Mouse (Mus musculus): Measurements from ENCODE around the gene Gstm7.

DNA sequence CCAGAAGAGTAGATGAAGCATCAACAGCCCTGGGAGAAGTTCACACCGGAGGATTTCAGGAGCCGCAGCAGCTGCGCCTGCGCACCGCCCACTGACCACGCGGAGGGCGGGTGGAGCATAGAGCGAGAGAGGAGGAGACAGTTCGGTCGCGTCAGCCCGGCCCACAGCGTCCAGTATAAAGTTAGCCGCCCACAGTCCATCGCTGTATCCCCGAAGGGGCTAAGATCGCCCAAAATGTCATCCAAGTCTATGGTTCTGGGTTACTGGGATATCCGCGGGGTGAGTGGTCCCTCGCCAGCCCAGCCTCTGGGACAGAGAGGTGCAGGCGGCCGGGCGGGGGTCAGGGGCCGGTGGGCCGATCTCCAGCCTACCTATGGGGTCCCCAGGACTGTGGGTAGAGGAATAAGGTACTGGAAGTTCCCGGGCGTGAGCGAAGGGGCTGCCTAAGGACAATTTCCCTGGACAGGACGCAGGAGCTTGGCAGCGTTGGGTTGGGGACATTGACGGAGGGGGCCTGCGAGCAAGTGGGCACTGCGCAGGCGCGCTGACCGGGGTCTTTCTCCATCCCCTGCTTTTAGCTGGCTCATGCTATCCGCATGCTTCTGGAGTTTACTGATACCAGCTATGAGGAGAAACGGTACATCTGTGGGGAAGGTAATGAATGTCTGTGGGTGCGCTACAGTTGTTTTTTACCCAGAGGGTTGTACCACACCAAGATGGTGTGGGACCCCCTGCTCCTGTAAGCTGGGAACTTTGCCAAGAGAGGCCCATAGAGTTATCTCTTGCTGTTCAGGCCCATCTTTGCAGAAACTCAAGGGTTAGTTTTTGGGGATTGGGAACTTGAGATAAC lies 35.7 kb downstream of the Gstm7 start, which contains the start of gene Gstm5:
- TF ChIP-seq CTCF (IDR thresholded peaks at IDR 0.05) (no peak), EP300 (IDR thresholded peaks at IDR 0.05; ENCODE audit: insufficient read depth, low read depth, low read length) (no peak), POLR2A (IDR thresholded peaks at IDR 0.05; ENCODE audit: insufficient read depth, low read depth, low read length) (peak; percentile 83)

Measured in heart, adult 2 months (tissue).